Mouse (Mus musculus) CD4-positive, CD25-positive, alpha-beta regulatory T cell, adult 4 months (primary cell): ENCODE measurements around the gene Gpr3. TPM values are rescaled to one million over a fixed set of nuclear protein-coding genes. Genes with fewer than 3 reads are reported as not detected.
A peak's percentile ranks its signal among the peaks of the same experiment; 100 is the strongest.

Experiments used
- ATAC-seq: one replicate; pipeline ENCODE4 v1.8.0; 2017
- polyA plus RNA-seq, 2 experiments: library from polyadenylated mRNA; unstranded; fragments of 100-300 nt; shearing (Covaris generic); gene quantifications; one replicate each; pipeline ENCODE4 v1.2.1; 2017

The Gpr3 gene
- polyA plus RNA-seq, 2 experiments from 2014 or later, result not detected

GRCm38 (mm10) chr4:133198337-133199180, 13.8 kb downstream of the Gpr3 start:
- no peak for ATAC-seq

- no peak for ATAC-seq
These were observed 14.5 kb downstream of the Gpr3 start for GRCm38 (mm10) chr4:133197801-133198286.

GRCm38 (mm10) chr4:133197355-133197754, 15.0 kb downstream of the Gpr3 start:
- ATAC-seq, result no peak

- no peak for ATAC-seq
These were observed 15.5 kb downstream of the Gpr3 start for GRCm38 (mm10) chr4:133196852-133197251.

- no peak for ATAC-seq
These were observed 16.2 kb downstream of the Gpr3 start for GRCm38 (mm10) chr4:133196136-133196535.

GRCm38 (mm10) chr4:133195014-133195413, 17.3 kb downstream of the Gpr3 start:
- no peak for ATAC-seq

GRCm38 (mm10) chr4:133194482-133194881, 17.9 kb downstream of the Gpr3 start:
- no peak for ATAC-seq

- no peak for ATAC-seq
These were observed 22.9 kb downstream of the Gpr3 start for GRCm38 (mm10) chr4:133189396-133189795.

GRCm38 (mm10) chr4:133186856-133187255, 25.5 kb downstream of the Gpr3 start:
- ATAC-seq, result no peak

- ATAC-seq, result no peak
These were observed 26.4 kb downstream of the Gpr3 start for GRCm38 (mm10) chr4:133185893-133186292.

- peak; percentile 95 for ATAC-seq
These were observed 27.3 kb downstream of the Gpr3 start for GRCm38 (mm10) chr4:133184898-133185665.

- no peak for ATAC-seq
These were observed 28.1 kb downstream of the Gpr3 start for GRCm38 (mm10) chr4:133184031-133184897.

- ATAC-seq, result no peak
These were observed 29.8 kb downstream of the Gpr3 start for GRCm38 (mm10) chr4:133182439-133183033.

GRCm38 (mm10) chr4:133179258-133179657, 33.1 kb downstream of the Gpr3 start:
- ATAC-seq, result no peak

- ATAC-seq, result no peak
These were observed 34.0 kb downstream of the Gpr3 start for GRCm38 (mm10) chr4:133178305-133178704.

- no peak for ATAC-seq
These were observed 35.5 kb downstream of the Gpr3 start for GRCm38 (mm10) chr4:133176761-133177403.

- no peak for ATAC-seq
These were observed 36.2 kb downstream of the Gpr3 start for GRCm38 (mm10) chr4:133175998-133176760.

GRCm38 (mm10) chr4:133175274-133175673, 37.1 kb downstream of the Gpr3 start:
- ATAC-seq, result no peak

GRCm38 (mm10) chr4:133174361-133174760, 38.0 kb downstream of the Gpr3 start:
- ATAC-seq, result peak; percentile 42

- ATAC-seq, result no peak
These were observed 39.9 kb downstream of the Gpr3 start for GRCm38 (mm10) chr4:133172451-133172850.

- no peak for ATAC-seq
These were observed 41.7 kb downstream of the Gpr3 start for GRCm38 (mm10) chr4:133170616-133171015.
